Mouse (Mus musculus): Measurements from ENCODE around the gene Ccdc146.
"Not testable (repeated sequence)": the region's sequence is repeated elsewhere in the genome, so short reads cannot be mapped to it uniquely, and the experiment has no call there.

Ccdc146 gene

DNA sequence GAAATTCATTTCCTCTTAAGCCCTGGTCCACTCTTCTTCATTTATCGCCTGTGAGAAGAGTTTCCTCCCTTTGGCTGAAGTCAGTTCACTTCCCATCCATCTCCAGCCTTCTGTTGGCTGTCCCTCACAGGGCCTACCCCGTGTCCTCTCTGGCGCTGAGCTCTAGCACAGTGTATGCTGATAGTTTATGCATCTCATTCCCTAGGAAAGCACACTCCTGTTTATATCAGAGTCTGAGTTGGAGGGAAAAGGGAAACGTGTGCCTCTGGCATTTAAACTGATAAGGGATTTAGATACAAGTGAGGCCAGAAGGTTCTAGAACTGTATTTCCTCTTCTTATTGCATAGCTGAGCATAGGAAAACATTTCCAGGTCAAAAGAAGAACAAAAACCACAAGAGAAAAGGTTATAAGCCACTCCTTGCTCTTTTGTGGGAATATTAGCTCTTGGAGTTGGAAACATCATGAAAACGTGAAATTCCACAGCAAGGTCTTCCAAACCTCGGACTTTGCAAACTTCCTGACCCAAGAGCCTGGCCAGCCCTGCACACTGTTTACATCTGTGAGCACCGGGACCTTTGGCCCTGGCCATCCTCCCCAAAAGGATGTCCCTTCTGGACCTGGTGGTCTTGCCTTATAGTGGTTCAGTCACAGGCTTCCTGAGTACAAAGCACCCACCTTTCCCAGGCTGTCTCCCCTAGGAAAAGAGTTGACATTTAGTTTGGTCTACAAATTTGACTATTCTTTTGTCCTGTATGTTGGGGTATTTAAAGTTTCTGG is 135.6 kb downstream of the Ccdc146 start:
- in situ Hi-C loops (cut with MboI; ENCODE audit: low pct_unique_long_range_greater_than_20kb in 1 of 2, low sequenced_read_pairs in 2 of 2, unreplicated experiment in 1 of 2): no loop called here

GRCm38 (mm10) chr5:21283356-21284062 is 141.0 kb downstream of the Ccdc146 start:
- in situ Hi-C loops (cut with MboI; ENCODE audit: low pct_unique_long_range_greater_than_20kb in 1 of 2, low sequenced_read_pairs in 2 of 2, unreplicated experiment in 1 of 2): no loop called here

- in situ Hi-C loops (cut with MboI; ENCODE audit: low pct_unique_long_range_greater_than_20kb in 1 of 2, low sequenced_read_pairs in 2 of 2, unreplicated experiment in 1 of 2): not testable (repeated sequence)
Measured at GRCm38 (mm10) chr5:21277685-21278084, 146.8 kb downstream of the Ccdc146 start.

- in situ Hi-C loops (cut with MboI; ENCODE audit: low pct_unique_long_range_greater_than_20kb in 1 of 2, low sequenced_read_pairs in 2 of 2, unreplicated experiment in 1 of 2): no loop called here
Measured at GRCm38 (mm10) chr5:21271386-21272354, 152.8 kb downstream of the Ccdc146 start.

- in situ Hi-C loops (cut with MboI; ENCODE audit: low pct_unique_long_range_greater_than_20kb in 1 of 2, low sequenced_read_pairs in 2 of 2, unreplicated experiment in 1 of 2): no loop called here
Measured at GRCm38 (mm10) chr5:21270756-21271155, 153.7 kb downstream of the Ccdc146 start.

GRCm38 (mm10) chr5:21269446-21269845 is 155.0 kb downstream of the Ccdc146 start:
- in situ Hi-C loops (cut with MboI; ENCODE audit: low pct_unique_long_range_greater_than_20kb in 1 of 2, low sequenced_read_pairs in 2 of 2, unreplicated experiment in 1 of 2): no loop called here

DNA sequence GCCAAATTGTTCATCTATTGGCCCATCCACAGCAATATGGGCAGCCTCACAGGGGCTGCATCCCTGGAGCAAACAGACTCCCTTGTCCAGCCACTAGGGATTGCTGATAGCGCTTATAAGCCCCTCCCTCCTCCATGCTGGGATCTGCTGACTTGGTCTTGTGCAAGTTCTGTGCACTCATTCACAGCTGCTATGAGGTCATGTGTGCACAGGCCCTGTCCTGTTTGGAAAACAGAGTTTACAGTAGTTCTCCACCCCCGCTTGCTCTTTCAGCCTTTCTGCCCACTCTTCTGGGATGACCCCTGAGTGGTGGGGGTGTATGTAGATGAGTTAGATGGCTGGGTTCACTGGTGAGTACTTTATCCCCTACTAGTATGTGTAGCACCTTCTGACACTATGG is 157.4 kb downstream of the Ccdc146 start:
- in situ Hi-C loops (cut with MboI; ENCODE audit: low pct_unique_long_range_greater_than_20kb in 1 of 2, low sequenced_read_pairs in 2 of 2, unreplicated experiment in 1 of 2): no loop called here

DNA sequence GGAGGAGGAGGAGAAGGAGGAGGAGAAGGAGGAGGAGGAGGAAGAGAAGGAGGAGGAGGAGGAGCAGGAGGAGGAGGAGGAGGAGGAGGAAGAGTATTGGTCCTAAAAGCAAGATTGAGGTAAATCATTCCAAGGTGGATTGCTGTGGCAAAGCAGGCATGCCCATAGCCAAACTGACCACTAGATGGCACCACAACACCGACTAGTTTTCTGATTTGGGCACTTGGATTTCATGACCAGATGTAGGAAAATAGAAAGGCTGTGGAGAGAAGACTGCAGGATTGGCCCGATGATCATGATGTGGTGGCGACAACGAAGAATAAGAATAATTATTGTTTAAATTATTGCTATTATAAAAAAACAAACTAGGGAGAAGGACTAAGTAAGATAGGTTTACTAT is 159.4 kb downstream of the Ccdc146 start:
- in situ Hi-C loops (cut with MboI; ENCODE audit: low pct_unique_long_range_greater_than_20kb in 1 of 2, low sequenced_read_pairs in 2 of 2, unreplicated experiment in 1 of 2): no loop called here

- in situ Hi-C loops (cut with MboI; ENCODE audit: low pct_unique_long_range_greater_than_20kb in 1 of 2, low sequenced_read_pairs in 2 of 2, unreplicated experiment in 1 of 2): loop anchor here in 1 of 2 experiments (5.0 kb wide), 1 partner anchor 323 kb away; no protein-coding TSS in a partner anchor
Measured at GRCm38 (mm10) chr5:21264352-21265021, 160.0 kb downstream of the Ccdc146 start.

DNA sequence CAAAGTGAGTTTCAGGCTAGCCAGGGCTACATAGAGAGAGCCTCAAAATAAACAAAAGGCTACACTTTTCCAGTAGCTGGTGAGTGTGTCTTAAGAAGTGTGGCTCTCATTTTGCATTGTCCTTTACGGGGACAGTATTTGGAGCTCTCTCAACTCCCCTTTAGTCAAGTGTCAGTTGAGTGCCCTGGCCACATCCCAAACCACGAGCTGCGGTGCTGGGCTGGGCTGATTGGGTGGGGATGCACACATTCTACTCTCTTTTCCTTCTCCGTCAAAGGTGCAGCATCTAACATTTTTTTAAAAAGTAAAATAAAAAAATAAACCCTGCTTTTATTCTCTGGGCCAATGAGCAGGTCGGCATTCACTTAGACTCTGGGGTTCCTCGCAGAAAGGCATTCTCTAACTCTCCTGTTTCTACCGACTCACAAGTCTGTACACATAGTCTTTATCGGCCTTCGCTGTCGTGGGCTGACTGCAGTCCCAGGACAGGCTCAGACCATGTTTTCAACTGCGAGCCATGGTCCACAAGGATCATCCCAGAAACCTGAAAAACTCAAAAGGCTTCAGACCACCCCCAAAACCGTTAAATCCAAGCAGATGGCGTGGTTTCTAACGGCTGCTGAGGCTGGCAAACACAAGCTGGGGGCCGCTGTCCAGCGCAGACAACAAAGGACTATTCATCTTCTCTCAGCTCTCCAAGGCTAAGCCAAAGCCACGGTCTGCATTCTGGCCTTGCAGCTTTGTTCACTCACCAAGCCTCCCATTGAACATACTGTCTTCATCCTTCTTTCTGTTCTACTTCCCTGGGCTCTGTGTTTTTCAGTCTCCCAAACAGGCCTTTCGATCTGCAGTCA is 161.0 kb downstream of the Ccdc146 start:
- in situ Hi-C loops (cut with MboI; ENCODE audit: low pct_unique_long_range_greater_than_20kb in 1 of 2, low sequenced_read_pairs in 2 of 2, unreplicated experiment in 1 of 2): loop anchor here in 1 of 2 experiments (5.0 kb wide), 1 partner anchor 324 kb away; no protein-coding TSS in a partner anchor

- in situ Hi-C loops (cut with MboI; ENCODE audit: low pct_unique_long_range_greater_than_20kb in 1 of 2, low sequenced_read_pairs in 2 of 2, unreplicated experiment in 1 of 2): loop anchor here in 1 of 2 experiments (5.0 kb wide), 1 partner anchor 326 kb away; no protein-coding TSS in a partner anchor
Measured at GRCm38 (mm10) chr5:21261202-21261844, 163.2 kb downstream of the Ccdc146 start.

- in situ Hi-C loops (cut with MboI; ENCODE audit: low pct_unique_long_range_greater_than_20kb in 1 of 2, low sequenced_read_pairs in 2 of 2, unreplicated experiment in 1 of 2): loop anchor here in 1 of 2 experiments (5.0 kb wide), 1 partner anchor 327 kb away; no protein-coding TSS in a partner anchor
Measured at GRCm38 (mm10) chr5:21260746-21261145, 163.7 kb downstream of the Ccdc146 start.

DNA sequence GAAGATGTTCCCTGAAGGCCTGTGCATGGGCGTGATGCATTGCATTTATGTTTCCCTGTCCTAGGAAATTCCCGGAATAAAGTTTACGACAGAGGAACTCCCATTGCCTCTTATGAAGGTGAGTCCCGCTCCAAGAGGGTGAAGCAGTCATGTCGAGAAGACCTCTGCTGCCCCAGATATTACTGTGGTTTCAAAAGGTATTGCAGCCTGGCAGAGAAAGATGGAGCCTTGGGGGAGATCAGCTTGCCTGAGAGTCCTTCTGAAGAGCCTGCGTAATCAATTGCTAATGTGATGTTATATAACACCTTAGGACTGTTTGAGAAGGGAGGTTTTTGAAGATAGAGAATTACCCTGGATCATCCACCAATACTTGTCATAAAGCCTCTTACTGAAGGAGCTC is 166.7 kb downstream of the Ccdc146 start:
- in situ Hi-C loops (cut with MboI; ENCODE audit: low pct_unique_long_range_greater_than_20kb in 1 of 2, low sequenced_read_pairs in 2 of 2, unreplicated experiment in 1 of 2): no loop called here

- in situ Hi-C loops (cut with MboI; ENCODE audit: low pct_unique_long_range_greater_than_20kb in 1 of 2, low sequenced_read_pairs in 2 of 2, unreplicated experiment in 1 of 2): no loop called here
Measured at GRCm38 (mm10) chr5:21257126-21257525, 167.4 kb downstream of the Ccdc146 start.

DNA sequence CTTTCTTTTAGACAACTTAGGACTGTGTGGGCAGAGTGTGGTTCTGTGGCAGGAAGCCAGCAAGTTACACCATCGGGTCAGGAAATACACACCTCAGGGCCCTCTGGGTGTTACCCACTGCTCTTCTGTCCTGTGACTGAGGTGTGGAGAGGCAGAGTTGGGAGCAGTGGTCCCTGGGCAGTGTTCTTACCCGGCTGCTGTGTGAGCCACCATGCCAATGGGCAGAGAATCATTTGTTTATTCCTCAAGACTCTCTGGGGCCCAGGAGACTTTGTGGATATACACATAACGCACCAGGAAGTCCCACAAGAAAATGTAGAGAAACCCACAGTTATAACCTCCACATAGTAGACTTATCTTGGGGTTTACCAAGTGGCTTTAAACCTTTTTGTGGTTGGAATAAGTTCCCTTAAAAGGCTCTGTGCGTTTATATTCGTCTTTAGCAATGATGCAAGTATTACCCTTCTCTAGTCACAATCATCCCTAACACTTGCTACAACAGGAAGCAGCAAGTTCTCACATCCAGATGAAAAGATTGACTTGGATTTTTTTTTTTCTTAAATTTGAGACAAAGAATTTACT is 168.8 kb downstream of the Ccdc146 start:
- in situ Hi-C loops (cut with MboI; ENCODE audit: low pct_unique_long_range_greater_than_20kb in 1 of 2, low sequenced_read_pairs in 2 of 2, unreplicated experiment in 1 of 2): no loop called here

DNA sequence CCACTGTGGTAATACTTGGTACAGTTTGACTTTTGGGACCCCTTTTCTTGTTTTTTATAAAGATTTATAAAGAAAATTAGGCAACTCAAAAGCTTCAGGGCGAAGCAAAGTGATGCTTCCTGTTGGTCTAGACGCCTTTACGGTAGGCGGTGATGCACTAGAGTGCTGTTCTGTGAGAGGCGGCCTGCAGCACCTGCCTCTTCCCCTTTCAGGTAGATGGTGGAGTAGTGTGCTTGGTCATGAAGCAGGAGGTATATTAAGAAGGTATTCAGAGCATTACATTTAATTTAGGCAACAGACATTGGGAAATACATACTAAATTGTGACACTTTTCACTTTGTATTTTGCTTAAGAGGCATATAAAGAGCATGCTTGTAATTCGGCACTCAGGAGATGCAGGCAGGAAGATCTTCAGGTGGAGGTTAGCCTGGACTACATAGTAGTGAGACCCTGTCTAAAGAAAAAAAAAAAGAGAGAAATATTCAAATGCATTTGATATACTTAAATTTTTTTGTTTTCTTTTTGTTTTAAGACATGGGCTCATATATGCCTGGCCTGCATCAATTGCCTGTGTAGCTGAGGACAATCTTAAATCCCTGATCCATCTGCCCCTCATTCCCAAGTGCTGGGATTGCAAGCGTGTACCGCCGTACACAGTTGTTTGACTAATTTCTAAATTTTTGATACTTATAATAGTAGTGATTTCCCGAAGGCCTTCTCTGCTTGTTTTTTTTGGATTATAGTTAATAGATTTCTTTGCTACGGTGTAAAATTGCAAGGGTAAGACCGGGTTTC is 169.5 kb downstream of the Ccdc146 start:
- in situ Hi-C loops (cut with MboI; ENCODE audit: low pct_unique_long_range_greater_than_20kb in 1 of 2, low sequenced_read_pairs in 2 of 2, unreplicated experiment in 1 of 2): no loop called here
